Mouse (Mus musculus): ENCODE measurements at regions not wholly inside any gene's neighbourhood (a gene's known extent, or its start where the extent isn't known, plus 50 kb on each side); places are given as distances from the start of the nearest gene placed in this dataset.

DNA sequence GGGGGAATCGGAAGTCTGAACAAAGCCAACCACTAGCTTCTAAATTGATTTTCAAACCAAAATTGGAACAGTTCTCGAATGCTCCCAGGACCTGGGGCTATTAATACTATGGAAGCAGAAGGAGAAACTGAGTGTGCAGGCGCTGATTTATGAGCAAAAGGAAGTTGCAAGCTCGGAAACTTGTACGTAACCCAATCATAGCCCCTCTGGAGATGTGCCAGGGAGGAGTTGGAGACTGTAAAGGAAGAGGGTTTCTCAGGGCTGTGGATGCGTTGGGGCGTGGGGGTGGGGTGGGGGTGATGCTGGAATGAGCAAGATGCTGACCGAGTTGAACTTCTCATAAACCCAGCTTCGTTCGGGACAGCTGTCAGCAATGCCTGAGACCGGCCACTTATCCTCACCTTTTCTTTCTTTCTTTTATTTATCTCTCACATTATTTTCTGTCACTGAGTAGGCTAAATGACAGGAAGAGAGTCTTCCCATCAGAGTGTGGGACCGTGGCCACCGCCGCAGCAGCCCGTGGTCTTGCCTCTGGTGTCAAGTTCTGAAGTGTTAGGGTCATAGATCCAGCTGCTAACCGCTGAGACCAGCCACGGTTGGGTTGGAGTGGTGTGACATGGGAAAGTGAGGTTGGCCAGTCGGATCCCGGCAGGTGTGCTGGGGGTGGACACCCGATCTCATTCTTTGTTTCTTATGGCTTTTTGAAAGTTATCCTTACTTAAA, 54.2 kb upstream of the Gm3045 start:
- Histone ChIP-seq H3K4me3 (ENCODE audit: insufficient read depth, low read depth, low read length) (no peak overlapping the region), H3K36me3 (ENCODE audit: control insufficient read depth, insufficient read depth, low read length) (no peaks in the 10 kb centered on the region), H3K27ac (ENCODE audit: insufficient read depth, low read depth, low read length) (no peak overlapping the region), H3K4me1 (ENCODE audit: control insufficient read depth, insufficient read depth, low read length) (no peaks in the 10 kb centered on the region), H3K27me3 (replicated peaks; ENCODE audit: control insufficient read depth, insufficient read depth, low read length) (no peaks in the 10 kb centered on the region)
- 32% methylated on average over 20 of the region's 20 CpGs for WGBS
- TF ChIP-seq POLR2A (IDR thresholded peaks at IDR 0.05; ENCODE audit: low read depth, low read length): no peak
- DNase-seq: peak; percentile 68

DNA sequence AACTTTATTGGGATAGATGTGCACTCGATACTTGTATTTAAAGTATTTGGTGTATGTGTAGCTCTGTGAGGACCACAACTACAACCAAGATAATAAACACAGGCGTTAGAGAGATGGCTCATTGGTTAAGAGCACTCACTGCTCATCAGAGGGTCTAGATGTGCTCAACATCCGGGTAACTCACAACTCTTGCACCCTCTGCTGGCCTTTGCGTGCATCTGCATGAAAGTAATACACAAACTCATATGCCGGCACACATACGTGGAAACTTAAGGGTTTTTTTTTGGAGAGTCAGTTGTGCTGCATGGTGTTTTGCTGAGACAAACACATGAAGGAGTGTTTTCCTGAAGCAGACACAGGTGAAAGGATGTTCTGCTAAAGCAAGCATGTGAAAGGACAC, 53.7 kb upstream of the Gm3045 start:
- 71% methylated on average over 6 of the region's 6 CpGs for WGBS
- H3K36me3 ChIP-seq (ENCODE audit: control insufficient read depth, insufficient read depth, low read length): no peaks in the 10 kb centered on the region
- H3K4me1 ChIP-seq (ENCODE audit: control insufficient read depth, insufficient read depth, low read length): no peaks in the 10 kb centered on the region
- no peaks in the 10 kb centered on the region for H3K27me3 ChIP-seq (replicated peaks; ENCODE audit: control insufficient read depth, insufficient read depth, low read length)
- H3K4me3 ChIP-seq (ENCODE audit: insufficient read depth, low read depth, low read length): no peak overlapping the region
- no peak overlapping the region for H3K27ac ChIP-seq (ENCODE audit: insufficient read depth, low read depth, low read length)
- TF ChIP-seq POLR2A (IDR thresholded peaks at IDR 0.05; ENCODE audit: low read depth, low read length) (no peak), CTCF (conservative IDR thresholded peaks at IDR 0.05; ENCODE audit: insufficient read depth, insufficient read length, low read depth, low read length) (peak; percentile 42; the same call in 1 of the 2 replicates)
- DNase-seq: no peak

Data from kidney, adult 2 months (tissue).